Mouse (Mus musculus) embryonic facial prominence, embryonic 11.5 days (tissue): ENCODE data around the gene Nxf3. TPM values are rescaled to one million over a fixed set of nuclear protein-coding genes. Genes with fewer than 3 reads are reported as not detected.

Experiments used
- ATAC-seq: fragments of 200-750 bp; cut with Nextera tagmentation; replicated peaks from 2 replicates; pipeline ENCODE4 v1.8.0; 2017; ENCODE audit warnings: low read depth; ENCODE audit not compliant: insufficient number of reproducible peaks, low FRiP score, low TSS enrichment
- DNase-seq: peaks from one replicate; pipeline ENCODE4 v3.0.0-alpha.2; 2015; ENCODE audit warnings: low spot score
- H3K27ac ChIP-seq: fragments of 300-500 bp; sonication (generic); replicated peaks from 2 replicates; pipeline ENCODE4 v1.5.1; 2014; ENCODE audit warnings: mild to moderate bottlenecking, low read depth, low read length, control low read depth
- H3K27me3 ChIP-seq: fragments of 300-500 bp; sonication (generic); 2 replicates; pipeline ENCODE4 v1.6.1; 2014; ENCODE audit warnings: mild to moderate bottlenecking, low read length, moderate library complexity, mixed read lengths; ENCODE audit not compliant: control insufficient read depth, insufficient read depth
- H3K36me3 ChIP-seq: fragments of 300-500 bp; sonication (generic); replicated peaks from 2 replicates; pipeline ENCODE4 v1.6.1; 2014; ENCODE audit warnings: low read depth, mild to moderate bottlenecking, low read length, moderate library complexity, mixed read lengths; ENCODE audit not compliant: control insufficient read depth, insufficient read depth
- H3K4me1 ChIP-seq: fragments of 300-500 bp; sonication (generic); 2 replicates; pipeline ENCODE4 v1.6.1; 2014; ENCODE audit warnings: low read length, mixed read lengths; ENCODE audit not compliant: control insufficient read depth, insufficient read depth
- H3K4me2 ChIP-seq: fragments of 300-500 bp; sonication (generic); 2 replicates; pipeline ENCODE4 v1.6.1; 2014; ENCODE audit warnings: low read depth, mild to moderate bottlenecking, control low read depth, low read length, moderate library complexity
- H3K4me3 ChIP-seq: fragments of 300-500 bp; sonication (generic); 2 replicates; pipeline ENCODE4 v1.5.1; 2014; ENCODE audit warnings: low read depth, low read length, control low read depth
- H3K9ac ChIP-seq: fragments of 300-500 bp; sonication (generic); replicated peaks from 2 replicates; pipeline ENCODE4 v1.6.1; 2014; ENCODE audit warnings: mild to moderate bottlenecking, control low read depth, low read length
- H3K9me3 ChIP-seq: fragments of 300-500 bp; sonication (generic); replicated peaks from 2 replicates; pipeline ENCODE4 v1.6.1; 2016; ENCODE audit warnings: mild to moderate bottlenecking, low read length, inconsistent platforms, mixed read lengths; ENCODE audit not compliant: control insufficient read depth
- WGBS: fragments of 180-500 bp; shearing (Covaris S2); extraction: QIAGEN DNeasy Blood & Tissue Kit; methylation state at CpG from one replicate; pipeline ENCODE4 v1.1.7; 2014; 5-methylcytosine and 5-hydroxymethylcytosine counted together
- polyA plus RNA-seq: library from polyadenylated mRNA; unstranded; fragments of >200 nt; fragmentation: Nextera tagmentation; extraction: Ambion mirVana; gene quantifications from 2 replicates; pipeline ENCODE4 v1.2.1, GENCODE M21; 2014

The Nxf3 gene
- 0.07 TPM in 1 of 2 replicates, not detected in the other for polyA plus RNA-seq

DNA sequence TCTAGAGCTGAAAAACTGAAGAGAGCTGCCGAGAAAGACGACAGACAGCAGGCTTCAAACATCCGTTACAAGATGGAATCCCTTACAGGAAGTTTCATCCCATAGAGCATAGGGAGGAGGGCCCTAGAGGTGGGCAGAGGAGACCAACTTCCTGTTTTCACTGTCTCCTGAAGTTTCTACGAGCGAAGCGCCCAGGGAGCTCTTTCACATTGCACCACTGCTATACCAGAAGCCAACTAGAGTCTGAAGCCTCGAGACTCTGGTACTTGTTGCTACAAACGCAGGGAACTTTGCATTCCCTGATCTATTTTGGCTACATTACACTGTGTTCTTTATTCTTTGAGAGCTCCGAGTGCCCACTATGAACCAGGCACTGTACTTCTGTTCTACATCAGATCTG, at the start of gene Nxf3:
TSS of gene Nxf3 (minus strand) at position 101 of the 400 bp plus-strand sequence.
- 79% methylated on average over 9 of the region's 9 CpGs for WGBS
- H3K4me1 ChIP-seq = no peaks in the 10 kb centered on the region
- ATAC-seq = no peak

DNA sequence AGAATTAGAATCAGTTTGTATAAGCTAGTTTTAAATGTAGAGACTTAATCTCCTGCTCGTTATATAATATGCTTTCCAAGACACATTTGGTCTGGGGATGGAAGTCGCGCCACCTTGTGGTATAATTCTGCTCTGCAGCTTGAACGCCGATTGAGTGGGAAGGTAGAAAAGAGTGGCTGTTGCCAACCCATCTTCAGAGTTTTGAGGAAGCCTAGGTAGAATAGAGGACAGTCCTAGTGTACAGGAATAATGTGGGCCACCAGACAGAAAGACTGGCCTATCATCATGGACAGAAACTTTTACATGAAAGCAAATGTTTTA, 42.6 kb upstream of the Nxf3 start:
- H3K36me3 ChIP-seq = no peaks in the 10 kb centered on the region
- WGBS = 20% methylated on average over 5 of the region's 5 CpGs
- H3K4me1 ChIP-seq = no peaks in the 10 kb centered on the region
- no peaks in the 10 kb centered on the region for H3K27me3 ChIP-seq
- H3K9ac ChIP-seq = no peak overlapping the region
- no peaks in the 10 kb centered on the region for H3K9me3 ChIP-seq
- peak; percentile 54 for DNase-seq
- no peak for ATAC-seq
- no peak overlapping the region for H3K27ac ChIP-seq
- H3K4me2 ChIP-seq = no peak overlapping the region
- H3K4me3 ChIP-seq = no peak overlapping the region

More for the DNA sequence above, at the start of gene Nxf3:
- no peaks in the 10 kb centered on the region for H3K27me3 ChIP-seq
- no peak within 1 kb of the TSS for H3K27ac ChIP-seq
- no peaks in the 10 kb centered on the region for H3K9me3 ChIP-seq
- no peak within 1 kb of the TSS for H3K9ac ChIP-seq
- no peaks in the 10 kb centered on the region for H3K36me3 ChIP-seq
- no peak within 1 kb of the TSS for H3K4me2 ChIP-seq
- DNase-seq = no peak
- no peak within 1 kb of the TSS for H3K4me3 ChIP-seq

DNA sequence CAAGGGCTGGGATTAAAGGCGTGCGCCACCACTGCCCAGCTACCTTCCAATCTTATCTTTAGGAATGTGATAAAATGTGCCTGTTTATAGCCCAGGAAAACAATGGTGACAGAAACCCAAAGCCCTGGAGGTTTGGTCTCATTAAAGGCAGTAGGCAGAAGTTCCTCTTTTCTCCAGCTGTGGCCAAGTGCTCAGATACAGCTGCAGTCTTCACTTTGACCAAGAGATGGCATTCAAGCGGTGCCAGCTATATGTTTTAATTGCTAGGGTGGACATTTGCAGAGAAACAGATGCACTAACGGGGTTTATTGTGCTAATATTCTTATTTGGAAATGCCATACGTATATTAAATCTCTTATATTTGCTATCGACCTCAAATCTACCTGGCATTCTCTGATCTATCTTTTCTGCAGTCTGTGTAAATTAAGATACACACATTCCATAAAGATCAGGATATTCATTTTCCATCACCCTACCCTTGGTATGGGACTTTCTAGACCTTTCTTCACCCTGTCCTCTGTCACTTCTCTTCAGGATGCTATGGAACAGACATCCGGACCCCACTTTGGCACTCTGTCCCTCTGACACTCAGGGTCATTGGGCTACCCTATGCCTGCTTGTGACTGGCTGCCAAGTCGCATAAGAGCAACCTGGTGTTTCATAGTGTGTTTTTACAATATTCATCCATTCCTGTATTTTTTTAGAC, 42.1 kb upstream of the Nxf3 start:
- H3K36me3 ChIP-seq = no peaks in the 10 kb centered on the region
- no peaks in the 10 kb centered on the region for H3K4me1 ChIP-seq
- no peak overlapping the region for H3K4me2 ChIP-seq
- H3K27me3 ChIP-seq = no peaks in the 10 kb centered on the region
- H3K4me3 ChIP-seq = no peak overlapping the region
- H3K9ac ChIP-seq = no peak overlapping the region
- no peak for ATAC-seq
- peak; percentile 32 for DNase-seq
- H3K9me3 ChIP-seq = no peaks in the 10 kb centered on the region
- no peak overlapping the region for H3K27ac ChIP-seq
- whole genome bisulfite sequencing = 58% methylated on average over 8 of the region's 8 CpGs

DNA sequence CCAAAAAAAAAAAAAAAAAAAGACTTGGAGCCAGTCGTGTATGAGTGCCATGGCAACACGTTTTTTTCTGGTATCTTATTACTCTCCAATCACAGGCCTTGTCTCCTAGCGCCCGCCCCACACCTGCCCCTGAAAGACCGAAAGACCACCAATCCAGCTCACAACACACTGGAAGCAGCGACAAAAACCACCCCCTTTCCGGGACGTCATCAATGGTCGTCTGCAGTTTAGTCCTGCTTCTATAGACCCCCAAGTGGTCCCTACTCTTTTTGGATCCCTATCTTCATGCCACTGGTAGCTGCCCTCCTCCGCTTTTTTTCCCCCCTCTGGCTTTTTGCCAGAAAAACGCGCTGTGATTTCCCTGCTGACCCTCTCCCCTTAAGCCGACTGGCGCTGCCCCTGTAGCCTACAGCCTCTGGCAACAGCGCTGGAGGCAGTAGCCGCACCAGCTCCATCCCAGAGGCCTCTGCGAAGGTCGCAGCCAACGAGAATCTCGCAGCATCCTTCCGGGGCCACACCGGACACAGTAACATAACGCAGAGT, 30.4 kb upstream of the Nxf3 start:
- H3K27me3 ChIP-seq = no peaks in the 10 kb centered on the region
- no peaks in the 10 kb centered on the region for H3K9me3 ChIP-seq
- H3K9ac ChIP-seq = peak overlapping the region; percentile 52
- ATAC-seq (peak; percentile 98), DNase-seq (peak; percentile 85)
- peak overlapping the region; percentile 41; the same call in 1 of the 2 replicates for H3K27ac ChIP-seq
- H3K4me2 ChIP-seq = peak overlapping the region; percentile 45
- H3K4me3 ChIP-seq = peak overlapping the region; percentile 35
- H3K36me3 ChIP-seq = no peaks in the 10 kb centered on the region
- H3K4me1 ChIP-seq = no peaks in the 10 kb centered on the region
- 20% methylated on average over 23 of the region's 23 CpGs for WGBS

DNA sequence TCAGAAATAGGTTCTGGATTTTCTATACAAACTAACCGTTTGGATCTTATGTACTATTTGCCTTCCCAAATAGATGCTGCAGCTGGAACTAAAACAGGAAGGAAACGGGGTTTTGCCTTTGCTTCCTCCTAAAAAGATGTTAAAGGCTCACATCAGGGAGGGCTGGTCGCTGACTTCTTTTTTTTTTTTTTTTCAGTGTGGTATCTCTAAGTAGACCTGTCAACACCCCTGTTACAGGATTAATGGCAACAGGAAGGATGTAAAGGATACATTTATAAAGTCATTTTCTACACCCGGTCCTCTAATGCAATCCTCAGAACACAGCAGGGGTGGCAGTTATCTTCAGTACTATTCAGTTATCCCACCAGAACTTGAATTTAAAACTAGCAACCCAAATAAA, 30.0 kb upstream of the Nxf3 start:
- H3K9me3 ChIP-seq = no peaks in the 10 kb centered on the region
- no peaks in the 10 kb centered on the region for H3K36me3 ChIP-seq
- no peak overlapping the region for H3K4me2 ChIP-seq
- no peak for ATAC-seq
- H3K27me3 ChIP-seq = no peaks in the 10 kb centered on the region
- no peaks in the 10 kb centered on the region for H3K4me1 ChIP-seq
- no peak overlapping the region for H3K27ac ChIP-seq
- DNase-seq = no peak
- H3K4me3 ChIP-seq = no peak overlapping the region
- H3K9ac ChIP-seq = no peak overlapping the region
- WGBS = 39% methylated on average over 4 of the region's 4 CpGs

DNA sequence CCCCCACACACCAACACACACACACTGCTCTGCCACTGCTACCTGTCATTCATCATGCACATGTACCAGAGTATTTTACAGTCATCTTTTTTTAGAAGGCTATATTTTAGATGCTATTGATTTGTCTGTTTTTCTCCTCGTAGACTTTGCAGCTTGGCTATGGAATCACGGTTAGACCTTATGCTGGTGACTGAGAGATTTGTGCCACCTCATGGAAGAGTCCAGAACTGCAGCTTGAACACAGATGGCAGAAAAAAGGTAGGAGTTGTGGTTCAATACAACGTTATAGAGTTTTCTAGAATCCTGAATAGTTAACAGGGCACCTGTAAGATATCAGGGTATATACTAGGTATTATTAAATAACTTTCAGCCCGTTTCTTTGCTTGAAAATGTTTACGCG, 22.9 kb upstream of the Nxf3 start:
- peak; percentile 52 for DNase-seq
- H3K36me3 ChIP-seq = no peaks in the 10 kb centered on the region

DNA sequence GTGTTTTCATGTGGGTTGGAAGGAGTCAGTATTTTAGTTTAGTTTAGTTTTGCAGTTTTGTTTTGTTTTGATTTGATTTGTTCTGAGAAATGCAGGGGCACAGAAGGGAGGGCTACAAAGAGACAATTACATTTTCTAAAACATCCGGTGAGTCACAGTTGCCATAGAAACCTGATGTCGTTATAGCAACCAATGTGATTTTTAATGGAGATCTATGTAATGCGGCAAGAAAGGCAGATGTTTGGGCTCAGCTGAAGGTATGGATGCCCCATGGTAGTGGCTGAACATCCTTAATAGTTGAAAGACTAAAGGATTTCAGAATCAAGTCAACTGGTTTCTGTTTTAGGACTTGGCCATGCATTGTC, 19.7 kb upstream of the Nxf3 start:
- H3K9me3 ChIP-seq = no peaks in the 10 kb centered on the region
- no peaks in the 10 kb centered on the region for H3K4me1 ChIP-seq
- no peak overlapping the region for H3K9ac ChIP-seq
- H3K36me3 ChIP-seq = no peaks in the 10 kb centered on the region
- WGBS = 68% methylated on average over 3 of the region's 3 CpGs
- H3K27ac ChIP-seq = no peak overlapping the region
- ATAC-seq = no peak
- DNase-seq = no peak
- no peak overlapping the region for H3K4me3 ChIP-seq
- no peaks in the 10 kb centered on the region for H3K27me3 ChIP-seq
- no peak overlapping the region for H3K4me2 ChIP-seq

More for the DNA sequence above, 22.9 kb upstream of the Nxf3 start:
- no peak overlapping the region for H3K4me3 ChIP-seq
- 40% methylated on average over 6 of the region's 6 CpGs for WGBS
- no peaks in the 10 kb centered on the region for H3K4me1 ChIP-seq
- H3K9ac ChIP-seq = no peak overlapping the region
- no peak overlapping the region for H3K4me2 ChIP-seq
- ATAC-seq = no peak
- no peaks in the 10 kb centered on the region for H3K9me3 ChIP-seq
- H3K27ac ChIP-seq = no peak overlapping the region
- no peaks in the 10 kb centered on the region for H3K27me3 ChIP-seq

DNA sequence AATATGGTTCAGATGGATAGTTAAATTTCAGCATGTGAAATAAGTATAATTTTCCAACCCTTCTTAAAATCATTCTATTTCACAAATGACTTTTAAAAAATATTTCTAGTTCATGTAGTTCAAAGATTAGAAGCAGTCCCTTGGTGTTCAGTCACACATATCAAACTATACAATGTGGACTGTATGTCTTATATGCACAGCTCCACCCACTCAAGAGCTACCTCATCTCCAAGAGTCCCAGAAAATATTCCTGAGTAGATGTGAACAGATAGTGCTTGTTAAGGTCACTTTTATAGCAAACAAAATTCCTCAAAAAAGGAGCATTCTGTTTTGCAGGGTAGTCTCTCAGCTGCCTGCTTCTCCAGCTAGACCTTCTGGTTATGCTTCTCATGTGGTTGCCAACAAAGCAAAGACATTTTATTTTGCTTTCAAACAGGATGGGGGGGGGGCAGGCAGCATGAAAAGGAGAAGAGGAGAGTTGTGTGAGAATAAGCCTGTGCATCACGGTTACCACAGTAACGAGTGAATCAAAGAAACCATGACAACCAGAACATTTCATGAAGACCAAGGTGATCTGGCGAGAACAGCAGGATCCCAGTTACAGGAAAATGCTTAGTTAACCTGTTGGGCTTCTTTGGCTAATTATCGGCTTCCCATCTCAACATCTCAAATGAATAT, 19.1 kb upstream of the Nxf3 start:
- DNase-seq = no peak
- 69% methylated on average over 4 of the region's 4 CpGs for WGBS
- Histone ChIP-seq H3K36me3 (no peaks in the 10 kb centered on the region), H3K4me2 (no peak overlapping the region), H3K27me3 (no peaks in the 10 kb centered on the region), H3K9me3 (no peaks in the 10 kb centered on the region), H3K4me3 (no peak overlapping the region), H3K4me1 (no peaks in the 10 kb centered on the region), H3K9ac (no peak overlapping the region), H3K27ac (no peak overlapping the region)
- ATAC-seq = no peak
